Mouse (Mus musculus) heart, adult 2 months (tissue): ENCODE data around the gene Ubtd2.

Source experiments
- CTCF ChIP-seq: fragments of 200-600 bp; IDR thresholded peaks from 2 replicates; pipeline ENCODE4 v1.8.1; 2022; ENCODE audit warnings: antibody characterized with exemption, mild to moderate bottlenecking, moderate library complexity
- EP300 ChIP-seq: fragments of 200-500 bp; IDR thresholded peaks from 2 replicates; pipeline ENCODE4 v1.6.1; 2011; ENCODE audit warnings: low read depth, low read length, control low read depth; ENCODE audit not compliant: insufficient read depth
- POLR2A ChIP-seq: fragments of 200-500 bp; IDR thresholded peaks from 2 replicates; pipeline ENCODE4 v1.6.1; 2011; ENCODE audit warnings: mild to moderate bottlenecking, low read depth, low read length, control low read depth; ENCODE audit not compliant: insufficient read depth

DNA sequence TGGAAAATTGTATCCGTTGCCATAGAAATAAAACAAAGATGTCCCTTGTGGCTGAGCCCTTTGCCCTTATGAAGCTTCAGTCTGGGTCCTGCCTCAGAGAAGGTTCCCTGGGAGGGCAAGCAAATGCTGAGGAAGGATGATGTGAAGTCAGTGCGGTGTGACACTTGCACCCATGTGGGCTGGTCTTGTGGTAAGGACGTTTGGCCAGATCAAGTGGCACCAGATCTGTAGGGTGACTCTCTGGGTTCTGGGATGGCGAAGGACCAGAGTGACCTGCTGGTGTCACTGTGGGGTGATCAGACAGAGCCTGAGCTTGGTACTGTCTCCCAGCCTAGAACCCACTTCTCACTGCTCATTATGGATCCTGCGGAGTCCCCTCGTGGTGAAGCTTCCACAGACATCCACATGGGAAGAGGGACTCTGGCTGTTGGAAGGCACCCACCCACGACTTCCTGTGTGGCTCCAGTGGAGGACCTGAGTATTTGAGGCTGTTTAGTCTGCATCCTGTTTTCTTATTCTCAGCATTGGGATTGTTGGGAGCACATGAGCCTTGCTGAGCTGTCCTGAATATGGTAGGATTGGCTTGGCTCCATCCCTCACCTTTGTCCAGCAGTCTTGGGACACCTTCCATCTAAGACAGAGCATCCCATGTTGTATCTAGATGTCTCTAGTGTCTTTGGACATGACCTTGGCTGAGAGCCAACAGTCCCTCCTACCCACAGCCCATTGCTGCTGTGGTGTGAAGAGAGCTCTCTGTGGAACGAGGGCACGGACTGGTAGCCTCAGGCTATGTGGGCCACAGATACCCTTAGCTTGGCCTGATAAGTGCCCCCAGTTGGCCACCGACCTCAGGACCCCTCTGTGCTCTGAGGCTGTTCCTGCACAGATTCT, 106.5 kb downstream of the Ubtd2 start:
- TF ChIP-seq EP300 (0 out of 2 replicates have a peak, but pooled peaks have one; percentile 22), CTCF (peak; percentile 34), POLR2A (no peak)
